31 mouse cellular contexts compared by ENCODE assay signal in the genomic region with DNA sequence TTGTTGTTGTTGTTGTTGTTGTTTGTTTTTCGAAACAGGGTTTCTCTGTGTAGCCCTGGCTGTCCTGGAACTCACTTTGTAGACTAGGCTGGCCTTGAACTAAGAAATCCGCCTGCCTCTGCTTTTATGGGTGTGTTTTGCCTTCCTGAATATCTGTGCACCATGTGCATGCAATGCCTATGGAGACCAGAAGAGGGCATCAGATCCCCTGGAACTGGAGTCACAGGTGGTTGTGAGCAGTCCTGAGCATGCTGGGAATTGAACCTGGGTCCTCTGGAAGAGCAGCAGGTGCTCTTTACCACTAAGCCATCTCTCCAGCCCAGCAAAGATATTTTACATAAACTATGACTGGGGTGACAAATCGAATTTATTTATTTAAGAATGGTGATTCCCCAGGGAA. TPM values are rescaled to one million over a fixed set of nuclear protein-coding genes. Genes with fewer than 3 reads are reported as not detected.
DNase-seq lines count a peak whose midpoint lies in the region; ATAC-seq and TF ChIP-seq lines count a peak whose summit lies in the region.
"Had no signal": no experiment of that assay in that cellular context is flagged by ENCODE, and none has a peak within 500 bp of the region (broad histone marks: within the 10 kb centered on the region; RNA-seq: fewer than 3 reads in every experiment).

No protein-coding gene starts in this region.

- TF ChIP-seq CTCF in layer of hippocampus, adult 2 months (conservative IDR thresholded peaks at IDR 0.05): peak; percentile 28
- TF ChIP-seq CTCF in midbrain, postnatal 0 days (IDR thresholded peaks at IDR 0.05): peak; percentile 38
- TF ChIP-seq CTCF in Patski (IDR thresholded peaks at IDR 0.05): peak; percentile 26

- H3K4me2 ChIP-seq in midbrain, postnatal 0 days (ENCODE audit: low read depth, low read length, poor library complexity, severe bottlenecking): no peak overlapping the region
- no peak overlapping the region for H3K4me2 ChIP-seq in midbrain, embryonic 15.5 days
- H3K4me2 ChIP-seq: embryonic facial prominence, embryonic 13.5 days; forebrain, embryonic 13.5 days; liver, embryonic 13.5 days; midbrain, embryonic 12.5 days; neural tube, embryonic 12.5 days had no signal

- WGBS in midbrain, postnatal 0 days: 82% methylated on average over 3 of the region's 3 CpGs
- WGBS in midbrain, embryonic 15.5 days: 78% methylated on average over 3 of the region's 3 CpGs

- no peaks in the 10 kb centered on the region for H3K9me3 ChIP-seq in midbrain, postnatal 0 days (ENCODE audit: low read length)
- H3K9me3 ChIP-seq in midbrain, embryonic 15.5 days: no peaks in the 10 kb centered on the region
- H3K9me3 ChIP-seq: forebrain, embryonic 13.5 days; heart, embryonic 10.5 days; limb, embryonic 10.5 days; liver, embryonic 13.5 days; midbrain, embryonic 12.5 days; neural tube, embryonic 12.5 days had no signal

- no peak for DNase-seq in layer of hippocampus, adult 2 months (ENCODE audit: low spot score in 2 of 2)
- DNase-seq in layer of hippocampus, adult 8-10 months (ENCODE audit: low spot score in 2 of 2): no peak
- no peak for DNase-seq in midbrain, postnatal 0 days (ENCODE audit: low spot score)
- DNase-seq in Patski (ENCODE audit: low read depth, low spot score): no peak
- no peak for DNase-seq in natural killer cell, adult 2 months (ENCODE audit: low spot score in 2 of 2)
- no peak for DNase-seq in thymus, postnatal 25 days
- DNase-seq: adrenal gland, postnatal 14 days; cerebellum, adult 2 months; cerebellum, postnatal 36 days; embryo, embryonic 11 days; gastrocnemius, postnatal 10 days; heart, postnatal 4 days; liver, embryonic 13.5 days; retina, postnatal 1 day; right cerebral cortex, postnatal 25 days; spleen, adult 18-20 months; thymus, adult 18-20 months; thymus, postnatal 4 days had no signal

- no peaks in the 10 kb centered on the region for H3K4me1 ChIP-seq in midbrain, postnatal 0 days (ENCODE audit: insufficient read depth, low read length)
- H3K4me1 ChIP-seq in midbrain, embryonic 15.5 days: no peaks in the 10 kb centered on the region
- H3K4me1 ChIP-seq: embryonic facial prominence, embryonic 13.5 days; forebrain, embryonic 13.5 days; heart, embryonic 10.5 days; limb, embryonic 10.5 days; liver, embryonic 13.5 days; midbrain, embryonic 12.5 days; neural tube, embryonic 12.5 days had no signal

- CTCF ChIA-PET in Patski (lab: Charles Lee): no interaction called here

- H3K9ac ChIP-seq in midbrain, postnatal 0 days (replicated peaks; ENCODE audit: low read length, poor library complexity, severe bottlenecking): no peak overlapping the region
- H3K9ac ChIP-seq in midbrain, embryonic 15.5 days: no peak overlapping the region
- H3K9ac ChIP-seq: embryonic facial prominence, embryonic 13.5 days; forebrain, embryonic 13.5 days; liver, embryonic 13.5 days; midbrain, embryonic 12.5 days; neural tube, embryonic 12.5 days had no signal

- in situ Hi-C loops in Patski (cut with MboI; ENCODE audit: low pct_unique_long_range_greater_than_20kb): no loop called here

- no peak overlapping the region for H3K27ac ChIP-seq in layer of hippocampus, adult 2 months
- H3K27ac ChIP-seq in midbrain, postnatal 0 days (ENCODE audit: low read depth, low read length): no peak overlapping the region
- no peak overlapping the region for H3K27ac ChIP-seq in midbrain, embryonic 15.5 days
- H3K27ac ChIP-seq: embryonic facial prominence, embryonic 13.5 days; forebrain, embryonic 13.5 days; heart, embryonic 10.5 days; limb, embryonic 10.5 days; liver, embryonic 13.5 days; midbrain, embryonic 12.5 days; neural tube, embryonic 12.5 days had no signal

- H3K36me3 ChIP-seq in midbrain, postnatal 0 days (ENCODE audit: insufficient read depth, low read length): no peaks in the 10 kb centered on the region
- H3K36me3 ChIP-seq in midbrain, embryonic 15.5 days (replicated peaks): no peaks in the 10 kb centered on the region
- H3K36me3 ChIP-seq: embryonic facial prominence, embryonic 13.5 days; heart, embryonic 10.5 days; limb, embryonic 10.5 days; liver, embryonic 13.5 days; midbrain, embryonic 12.5 days; neural tube, embryonic 12.5 days had no signal

- no peak for ATAC-seq in midbrain, postnatal 0 days (ENCODE audit: low FRiP score)
- no peak for ATAC-seq in midbrain, embryonic 15.5 days (replicated peaks)
- ATAC-seq in Patski: no peak
- ATAC-seq: forebrain, embryonic 13.5 days; hindbrain, embryonic 16.5 days; intestine, embryonic 16.5 days had no signal

- POLR2A ChIA-PET in Patski (lab: Charles Lee): no interaction called here

- no peak overlapping the region for H3K4me3 ChIP-seq in layer of hippocampus, adult 2 months
- no peak overlapping the region for H3K4me3 ChIP-seq in midbrain, postnatal 0 days (ENCODE audit: low read depth, low read length)
- H3K4me3 ChIP-seq in midbrain, embryonic 15.5 days: no peak overlapping the region
- H3K4me3 ChIP-seq: embryonic facial prominence, embryonic 13.5 days; erythroblast, embryonic 14.5 days; forebrain, embryonic 13.5 days; heart, embryonic 10.5 days; limb, embryonic 10.5 days; liver, embryonic 13.5 days; midbrain, embryonic 12.5 days; neural tube, embryonic 12.5 days had no signal

- H3K27me3 ChIP-seq in midbrain, postnatal 0 days (ENCODE audit: insufficient read depth, low read length): no peaks in the 10 kb centered on the region
- H3K27me3 ChIP-seq in midbrain, embryonic 15.5 days (replicated peaks): no peaks in the 10 kb centered on the region
- no peaks in the 10 kb centered on the region for H3K27me3 ChIP-seq in Patski
- H3K27me3 ChIP-seq: embryonic facial prominence, embryonic 13.5 days; forebrain, embryonic 13.5 days; liver, embryonic 13.5 days; midbrain, embryonic 12.5 days; neural tube, embryonic 12.5 days had no signal

RNA-seq across cellular contexts. Expression of a gene that starts 47.5 kb away (rescaled TPM):
- under 1 TPM in 1 of 2 experiments, not detected in 1; 0.33 TPM for total RNA-seq in layer of hippocampus, adult 2 months (2021)
- total RNA-seq in layer of hippocampus, adult 8-10 months (2022): under 1 TPM in 2 of 4 experiments, not detected in 2; 0.12 to 0.49 TPM
- total RNA-seq in midbrain, postnatal 0 days (2014; rRNA removed): 0.33 and 1.2 TPM in 2 replicates
- 0.22 and 0.25 TPM in 2 replicates for polyA plus RNA-seq in midbrain, postnatal 0 days (2015; fragmentation: Nextera tagmentation; extraction: Ambion mirVana)
- polyA plus RNA-seq in midbrain, embryonic 15.5 days (2015; fragmentation: Nextera tagmentation; extraction: Ambion mirVana): 0.28 and 0.34 TPM in 2 replicates
- 0.04 TPM for polyA plus RNA-seq in Patski (2021)
- total RNA-seq: granulocyte monocyte progenitor cell, adult 5-6 weeks; heart, postnatal 4 days had no signal
- polyA plus RNA-seq: C2C12; erythroblast, embryonic 14.5 days; heart, embryonic 16.5 days had no signal
